Mouse (Mus musculus) 3134 (cell line): ENCODE measurements at regions not wholly inside any gene's neighbourhood (a gene's known extent, or its start where the extent isn't known, plus 50 kb on each side); places are given as distances from the start of the nearest gene placed in this dataset.

Experiments
- DNase-seq: peaks from one replicate; pipeline ENCODE4 v3.0.0-alpha.2; 2011; ENCODE audit warnings: low spot score; ENCODE audit not compliant: insufficient read length; ENCODE audit errors: extremely low read depth

DNA sequence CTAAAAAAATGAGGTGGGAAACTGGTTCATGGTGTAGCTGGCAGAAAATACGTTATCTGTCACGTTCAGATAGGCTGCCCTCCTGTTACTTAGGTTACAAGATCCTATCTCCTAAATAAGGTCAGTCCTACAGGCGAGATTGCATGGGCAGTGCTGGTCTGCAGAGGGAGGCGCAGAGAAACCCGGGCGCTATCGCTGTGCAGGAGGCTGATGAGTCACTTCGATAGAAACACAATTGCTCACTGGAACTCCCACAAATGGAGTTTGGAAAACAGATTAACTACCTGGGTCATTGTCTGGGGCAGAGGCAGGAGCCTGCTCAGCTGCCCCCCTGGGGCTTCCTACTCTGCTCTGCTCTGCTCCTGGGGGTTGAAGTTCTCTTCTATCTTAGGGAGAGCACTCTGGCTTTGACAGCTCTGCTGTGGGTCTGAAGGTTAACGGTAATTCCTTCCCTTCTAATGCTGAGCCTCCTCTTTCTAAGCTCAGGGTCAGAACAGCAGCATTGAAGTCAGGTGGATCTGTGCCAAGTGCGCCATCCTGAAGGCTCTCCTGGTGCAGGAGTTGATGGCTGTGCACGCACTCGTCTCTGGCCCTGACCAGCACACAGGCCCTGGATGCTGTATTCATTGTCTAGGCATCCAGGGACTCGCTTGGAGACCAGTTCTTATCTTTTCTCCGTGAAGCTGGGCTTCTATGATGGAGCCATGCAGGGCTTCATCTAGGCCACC is 349.9 kb upstream of the Myt1l start:
- DNase-seq, result no peak

DNA sequence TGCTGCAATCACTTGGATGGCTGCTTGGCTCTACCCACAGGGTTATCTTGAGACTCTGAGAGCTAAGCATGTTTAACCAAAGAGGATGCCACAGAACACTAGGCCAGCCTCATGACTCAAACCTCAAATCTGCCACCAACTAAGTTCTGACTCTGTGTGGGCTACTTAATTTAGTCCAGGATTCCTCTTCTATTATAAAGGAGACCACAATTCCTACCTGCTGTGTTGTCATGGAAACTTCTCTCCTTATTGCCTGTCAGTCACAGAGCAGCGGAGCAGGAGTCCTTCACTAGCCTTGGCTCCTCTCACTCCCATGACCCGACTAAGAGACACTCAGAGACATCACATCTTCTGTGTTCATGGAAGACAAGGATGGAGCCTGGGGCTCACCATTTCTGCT is 348.8 kb upstream of the Myt1l start:
- no peak for DNase-seq

DNA sequence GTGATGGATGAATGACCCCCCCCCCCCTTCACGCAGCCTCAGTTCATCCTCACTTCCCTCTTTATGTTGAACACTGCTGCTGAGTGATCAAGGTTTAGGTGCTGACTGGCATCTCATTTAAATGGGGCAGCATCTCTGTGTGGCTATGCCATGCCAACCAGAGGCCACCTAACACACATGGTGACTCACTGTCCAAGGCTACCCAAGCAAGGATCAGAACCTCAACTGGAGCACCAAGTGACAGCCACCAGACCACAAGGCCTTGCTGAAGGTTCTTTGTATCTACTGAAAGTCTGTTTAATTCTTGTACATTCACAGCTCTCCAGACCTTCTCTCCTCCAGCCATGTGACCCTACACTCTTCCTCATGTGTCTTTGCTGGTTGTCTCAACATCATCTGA is 347.6 kb upstream of the Myt1l start:
- no peak for DNase-seq

DNA sequence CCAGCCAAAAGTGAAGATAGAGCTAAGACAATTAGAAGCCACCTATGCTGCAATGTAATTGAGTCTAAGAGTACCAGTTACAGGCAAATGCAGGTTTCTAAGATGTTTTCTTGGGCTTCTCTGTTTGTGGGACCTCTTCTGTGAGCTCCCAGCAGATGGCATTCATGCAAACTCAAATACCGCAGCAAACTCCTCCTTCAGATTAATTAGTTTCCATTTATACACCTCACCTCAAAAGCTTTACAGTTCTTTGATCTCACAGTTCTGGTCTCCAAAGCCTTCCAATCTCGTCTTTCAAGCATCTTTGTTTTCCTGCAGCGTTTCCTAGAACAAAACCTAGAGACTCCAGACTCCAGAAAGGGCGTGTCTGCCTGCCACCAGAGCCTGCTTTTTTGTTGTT is 340.6 kb upstream of the Myt1l start:
- no peak for DNase-seq

DNA sequence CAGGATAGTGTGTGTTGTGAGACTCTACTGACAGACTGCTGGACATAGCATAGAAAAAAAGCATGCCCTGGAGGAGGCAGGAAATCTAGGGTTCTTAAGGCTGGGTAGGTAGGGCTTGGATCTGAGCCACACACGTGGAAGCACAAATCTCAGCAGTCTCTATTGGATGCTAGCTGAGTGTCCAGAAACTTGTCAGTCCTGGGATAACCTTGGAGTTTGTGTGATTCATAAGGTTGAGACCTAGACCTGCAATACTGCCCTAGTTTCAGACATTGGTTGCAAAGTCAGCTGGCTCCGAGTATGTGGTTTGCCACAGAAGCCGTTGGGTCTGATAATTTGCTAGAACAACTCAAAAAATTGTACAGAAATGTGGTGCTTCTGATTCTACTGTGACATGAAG is 335.8 kb upstream of the Myt1l start:
- DNase-seq, result no peak

DNA sequence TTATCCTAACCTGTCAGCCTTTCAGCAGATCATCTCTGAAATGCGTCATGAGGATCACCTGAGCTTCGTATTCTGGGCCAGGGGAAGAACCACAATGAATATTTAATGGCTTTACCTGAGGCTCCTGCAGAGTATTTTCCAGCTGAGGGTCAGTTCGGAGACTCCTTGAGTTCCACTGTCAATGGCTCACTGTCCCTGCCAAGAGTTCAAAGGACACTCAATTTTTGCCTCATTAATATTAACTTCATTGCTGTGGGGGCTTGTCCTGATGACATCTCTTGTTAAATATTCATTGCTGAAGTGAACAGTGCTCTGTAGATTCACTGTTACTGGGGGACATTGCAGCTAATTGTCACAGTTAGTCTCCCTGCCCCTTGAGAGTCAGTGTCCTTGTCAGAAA is 316.2 kb upstream of the Myt1l start:
- no peak for DNase-seq

DNA sequence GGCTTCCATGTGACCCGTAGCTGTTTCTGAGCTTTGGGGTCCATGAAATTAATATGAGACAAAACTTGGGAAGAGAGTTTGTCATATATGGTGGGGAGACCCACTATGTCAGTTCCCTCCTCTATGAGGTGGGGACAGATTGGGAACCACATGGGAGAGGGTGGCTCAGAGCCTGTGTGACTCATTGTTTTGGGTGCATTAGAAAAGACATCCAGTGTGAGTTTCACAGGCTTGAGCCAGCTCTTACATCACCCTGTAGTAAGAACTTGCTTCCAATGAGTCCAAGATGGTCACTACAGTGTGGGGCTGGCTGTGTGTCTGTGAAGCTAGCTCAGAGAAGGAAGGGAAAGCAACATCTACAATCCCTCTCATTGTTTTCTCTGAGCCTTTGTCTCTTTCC is 314.6 kb upstream of the Myt1l start:
- no peak for DNase-seq

DNA sequence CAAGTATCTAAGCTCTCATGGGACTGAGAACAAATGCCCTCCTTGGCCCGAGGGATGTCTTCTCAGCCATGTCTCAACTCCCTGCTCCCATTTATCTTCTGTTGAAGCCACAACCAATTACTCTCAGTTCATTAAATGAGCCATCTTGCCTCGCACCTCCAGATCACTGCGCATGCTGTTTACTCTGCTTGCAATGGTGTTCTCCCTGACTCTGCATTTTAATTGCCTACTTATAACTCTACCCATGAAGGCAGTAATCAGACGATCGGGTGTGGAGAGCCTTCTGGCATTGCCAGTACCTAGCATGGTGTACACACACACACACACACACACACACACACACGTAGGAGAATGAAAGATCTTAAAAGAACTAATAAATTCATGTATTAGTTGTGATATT is 306.1 kb upstream of the Myt1l start:
- DNase-seq, result no peak

DNA sequence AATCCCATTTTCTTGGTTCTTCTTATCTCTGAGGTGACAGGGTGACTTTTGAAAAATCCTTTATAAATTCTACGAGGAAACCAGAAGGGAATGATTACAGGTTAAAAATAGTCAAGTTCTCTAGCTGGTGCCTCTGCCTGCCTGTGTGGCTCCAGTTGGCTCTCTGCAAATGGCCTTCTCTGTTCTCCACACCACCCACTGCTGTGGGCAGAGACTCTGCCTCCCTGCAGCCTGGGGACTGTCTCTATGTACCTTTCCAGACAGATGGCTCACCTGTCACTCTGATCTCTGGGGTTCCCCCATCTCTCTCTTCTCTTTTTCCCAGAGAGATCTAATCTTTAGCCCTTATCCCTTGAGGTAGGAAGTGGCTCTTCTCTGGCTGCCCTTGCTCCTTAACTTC is 302.2 kb upstream of the Myt1l start:
- no peak for DNase-seq

DNA sequence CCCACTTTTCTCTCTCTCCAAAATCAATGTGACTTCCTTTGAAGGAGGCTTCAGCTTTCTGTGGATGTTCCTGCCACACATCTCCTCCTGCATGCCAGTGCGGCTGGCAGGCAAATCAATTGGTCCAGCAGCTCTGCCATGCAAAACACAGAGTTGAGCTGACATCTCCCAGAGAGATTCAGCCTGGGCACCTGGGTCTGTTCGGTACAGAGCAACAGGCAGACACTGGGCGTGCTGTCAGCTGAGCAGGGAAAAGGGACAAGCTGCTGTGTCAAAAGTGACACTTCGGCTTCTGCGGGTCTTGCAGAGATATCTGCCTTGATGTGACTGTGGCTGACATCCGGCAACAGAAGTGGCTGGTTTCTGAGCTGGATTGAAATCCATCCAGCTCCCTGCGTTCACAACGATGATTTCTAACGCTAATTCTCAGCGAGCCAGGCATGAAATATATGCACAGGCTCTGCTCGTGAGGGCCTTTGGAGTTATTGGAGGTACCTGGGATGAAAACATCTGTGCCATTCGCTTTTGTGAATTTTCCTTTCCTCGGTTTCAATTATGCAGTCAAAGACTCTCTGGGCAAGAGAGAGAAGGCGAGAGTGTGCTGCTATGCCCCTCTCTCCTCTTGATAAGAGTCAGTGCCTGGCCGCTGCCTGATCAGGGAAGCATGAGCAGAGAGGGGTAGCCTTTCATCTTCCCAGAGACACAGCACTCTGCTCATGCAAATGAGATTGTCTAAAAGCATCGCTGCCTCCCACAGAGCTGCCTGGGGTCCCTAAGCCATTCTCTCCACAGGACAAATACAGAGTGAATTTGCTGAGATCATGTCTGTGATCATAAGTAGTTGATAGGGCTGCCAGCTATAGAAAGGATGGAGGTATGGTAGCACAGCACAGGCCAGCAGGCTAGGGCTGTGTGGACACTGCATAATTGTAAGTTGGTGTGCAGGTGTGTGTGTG is 295.4 kb upstream of the Myt1l start:
- DNase-seq, result no peak

DNA sequence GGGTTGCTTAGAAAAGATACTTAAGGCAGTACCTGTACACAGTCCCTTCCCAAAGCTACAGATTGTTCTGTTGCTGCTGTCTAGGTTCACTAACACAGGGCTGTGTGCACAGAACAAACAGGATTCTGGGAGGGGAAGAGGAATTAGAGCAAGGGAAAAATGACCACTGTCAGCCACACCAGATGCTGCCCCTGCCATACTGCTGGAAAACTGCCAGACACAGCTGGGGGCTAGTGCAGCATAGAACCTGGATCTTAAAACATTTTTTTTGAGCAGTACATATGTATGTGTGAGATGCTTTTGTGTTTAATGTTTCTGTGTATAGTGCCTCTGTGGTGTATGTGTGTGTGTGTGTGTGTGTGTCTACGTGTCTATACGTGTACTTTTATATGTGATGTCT is 291.7 kb upstream of the Myt1l start:
- no peak for DNase-seq

DNA sequence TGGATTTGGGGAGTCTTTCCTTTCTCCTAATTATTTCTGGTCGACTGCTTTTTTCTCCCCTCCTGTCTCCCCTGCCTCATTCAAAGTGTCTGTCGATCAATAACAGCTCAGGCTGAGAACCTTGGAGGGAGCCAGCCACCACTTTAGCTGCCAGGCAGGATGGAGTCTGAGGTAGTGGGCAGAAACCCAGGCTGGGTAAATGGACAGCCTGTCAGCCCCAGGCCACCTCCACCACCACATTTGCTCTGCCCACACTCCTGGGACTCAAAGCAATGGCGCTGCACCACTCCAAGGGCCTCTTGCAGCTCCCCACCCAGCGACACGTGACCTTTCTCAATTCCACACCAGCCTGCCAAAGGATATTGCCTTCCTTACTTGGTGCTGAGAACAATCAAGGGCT is 290.7 kb upstream of the Myt1l start:
- DNase-seq, result no peak

DNA sequence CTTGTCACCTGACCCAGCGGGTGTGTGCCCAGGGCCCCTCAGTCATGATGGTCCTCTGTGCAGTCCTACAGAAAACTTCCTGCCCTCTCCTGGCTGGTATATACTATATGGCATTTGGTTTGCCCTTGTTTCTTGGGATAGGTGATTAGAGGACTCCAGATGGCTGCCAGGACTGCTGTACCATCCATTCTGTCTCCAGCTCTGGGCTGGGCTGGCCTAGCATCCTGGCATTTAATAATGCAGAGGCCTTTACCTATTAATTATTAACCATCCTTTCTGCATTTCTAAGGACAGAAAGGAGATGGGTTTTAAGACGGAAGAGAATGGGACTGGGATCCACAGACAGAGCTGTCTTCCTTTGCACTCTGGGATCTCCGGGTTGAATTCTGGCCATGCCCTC is 288.7 kb upstream of the Myt1l start:
- no peak for DNase-seq

DNA sequence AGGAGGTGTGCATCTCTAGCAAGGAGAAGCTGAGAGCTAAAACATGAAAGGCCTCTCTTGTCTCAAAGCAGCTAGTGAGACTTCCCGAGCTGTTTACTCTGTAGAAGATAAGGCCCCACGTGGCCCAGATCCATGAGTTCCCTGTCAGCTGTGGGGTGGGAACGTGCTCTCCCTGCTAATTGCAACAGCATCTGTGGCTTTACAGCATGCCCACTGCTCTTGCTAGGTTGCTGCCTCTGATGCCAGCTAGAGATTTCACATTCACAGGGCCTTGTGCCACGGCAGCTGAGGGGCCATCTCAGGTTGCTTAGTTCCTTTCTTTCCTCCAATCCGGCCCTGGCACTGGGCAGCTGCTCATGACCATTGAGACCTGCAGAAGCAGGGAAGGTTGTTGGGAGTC is 288.2 kb upstream of the Myt1l start:
- DNase-seq, result no peak

DNA sequence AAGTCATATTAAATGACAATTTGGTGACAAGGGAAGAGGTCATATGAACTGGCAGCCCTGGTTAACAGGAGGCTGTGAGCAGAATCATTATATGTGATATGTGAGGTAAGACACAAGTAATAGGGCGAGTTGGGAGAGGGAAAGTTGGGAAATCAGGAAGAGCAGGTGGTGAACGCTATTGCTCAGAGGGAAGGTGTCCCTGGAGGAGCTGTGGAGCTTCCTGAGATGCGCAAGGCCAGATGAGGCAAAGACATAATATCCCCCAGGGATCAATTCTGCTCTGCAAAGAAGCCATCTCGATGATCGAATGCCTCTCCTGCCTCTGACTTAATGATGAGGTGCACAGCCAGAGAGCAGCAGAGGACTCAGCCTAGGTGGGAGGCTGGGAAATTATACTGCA is 285.1 kb upstream of the Myt1l start:
- DNase-seq, result no peak

DNA sequence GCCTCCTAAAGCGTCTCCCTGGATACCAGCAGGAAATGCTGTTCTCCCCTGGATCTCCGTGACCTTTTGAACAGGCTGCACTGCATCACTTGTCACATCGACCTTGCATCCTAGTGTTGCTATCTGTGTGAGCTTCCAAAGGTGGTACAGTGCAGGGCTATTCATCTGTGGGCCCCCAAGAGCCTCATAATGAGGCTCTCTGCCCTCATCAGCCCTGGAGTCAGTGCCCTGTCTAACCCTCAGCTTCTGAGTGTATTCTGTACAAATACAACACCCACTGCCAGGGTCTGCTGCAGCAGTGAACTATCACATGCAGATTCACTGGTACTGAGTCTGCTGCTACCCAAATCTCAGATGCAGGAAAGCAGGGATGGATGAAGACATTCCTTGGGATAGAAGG is 282.1 kb upstream of the Myt1l start:
- DNase-seq, result no peak

DNA sequence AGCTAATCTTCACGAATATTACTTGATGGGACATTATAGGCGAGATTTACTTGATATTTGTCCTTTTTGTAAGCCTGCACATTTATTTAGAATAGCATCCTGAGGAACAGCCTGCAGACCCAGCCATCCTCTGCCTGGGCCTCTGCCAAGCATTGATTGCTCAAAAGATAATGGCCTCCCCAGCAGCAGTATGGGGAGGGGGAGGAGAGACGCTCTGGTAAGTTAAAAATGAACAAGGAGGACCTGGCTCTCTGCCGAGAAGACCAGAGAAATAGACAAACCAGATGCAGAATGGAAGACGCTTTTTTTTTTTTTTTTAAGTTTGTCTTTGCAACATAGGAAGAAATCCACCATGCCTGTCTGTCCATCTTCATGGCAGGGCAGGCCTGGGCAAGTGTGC is 280.8 kb upstream of the Myt1l start:
- DNase-seq, result no peak

DNA sequence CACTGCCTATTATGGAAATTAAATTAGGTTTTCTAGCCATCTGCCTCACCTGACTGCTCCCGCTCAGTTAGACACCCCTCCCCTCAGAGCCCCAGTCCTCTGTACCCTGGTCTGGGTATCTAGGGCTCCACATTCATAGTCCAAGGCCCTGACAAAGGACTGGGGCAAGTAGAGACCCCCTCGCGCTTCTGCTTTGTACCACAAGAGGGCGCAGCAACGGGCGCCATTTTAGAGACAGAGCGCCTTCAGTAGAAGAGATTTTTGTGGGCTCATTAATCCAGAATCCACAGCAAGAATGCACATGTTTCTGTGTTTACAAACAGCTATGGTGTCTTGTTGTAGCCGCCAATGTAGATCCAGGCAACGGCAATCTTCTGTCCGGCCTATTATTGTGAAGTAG is 279.7 kb upstream of the Myt1l start:
- DNase-seq, result no peak

DNA sequence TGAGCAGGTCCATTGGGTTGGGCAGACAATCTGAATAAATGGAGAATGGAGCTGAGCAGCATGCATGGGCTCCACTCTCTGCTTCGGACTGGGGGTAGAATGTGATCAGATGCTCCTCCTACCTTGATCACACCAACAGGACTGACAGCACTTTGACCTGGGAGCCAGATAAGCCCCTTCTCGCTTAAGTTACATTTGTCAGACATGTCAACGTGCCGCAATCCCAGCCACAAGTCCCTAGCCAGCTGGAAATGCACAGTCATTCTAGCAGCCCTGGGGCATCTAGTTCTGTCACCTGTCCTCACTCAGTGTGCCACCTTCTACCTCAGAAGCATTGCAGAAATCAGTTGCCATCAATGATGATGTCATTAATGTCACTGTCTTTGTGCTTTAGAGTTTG is 272.1 kb upstream of the Myt1l start:
- DNase-seq, result no peak

DNA sequence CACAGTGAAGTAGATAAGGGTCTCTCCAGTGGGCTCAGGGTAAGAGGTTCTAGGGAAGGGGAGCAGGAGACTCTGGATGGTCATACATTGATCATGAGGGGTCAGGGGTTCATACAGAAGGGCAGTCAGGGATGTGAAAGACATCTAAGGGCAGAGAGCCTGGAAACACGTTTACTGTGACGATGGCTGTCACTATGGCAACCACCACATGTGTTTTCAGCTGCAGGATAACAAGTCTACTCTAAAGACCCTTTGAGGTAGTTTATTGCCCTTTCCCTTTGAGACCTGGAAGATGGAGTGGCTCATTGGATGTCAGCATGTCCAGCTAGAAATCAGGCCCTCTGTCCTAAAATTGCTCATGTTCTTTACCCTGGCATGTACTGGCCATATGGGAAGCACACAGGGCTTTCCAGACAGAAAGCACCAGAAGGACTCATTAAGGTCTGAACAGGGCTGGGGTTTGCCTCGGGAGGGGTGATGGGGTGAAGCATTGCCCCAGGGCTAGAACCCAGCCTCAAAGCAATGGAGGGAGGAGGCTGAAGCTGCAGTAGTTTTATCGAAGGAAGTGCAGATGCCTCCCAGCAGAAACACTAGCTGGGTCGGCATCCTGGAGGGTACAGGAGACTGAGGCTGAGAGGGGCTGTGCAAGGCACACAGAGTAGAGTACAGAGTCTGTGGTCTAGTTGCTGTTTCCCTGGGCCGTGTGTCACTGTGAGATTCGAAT is 271.0 kb upstream of the Myt1l start:
- no peak for DNase-seq

DNA sequence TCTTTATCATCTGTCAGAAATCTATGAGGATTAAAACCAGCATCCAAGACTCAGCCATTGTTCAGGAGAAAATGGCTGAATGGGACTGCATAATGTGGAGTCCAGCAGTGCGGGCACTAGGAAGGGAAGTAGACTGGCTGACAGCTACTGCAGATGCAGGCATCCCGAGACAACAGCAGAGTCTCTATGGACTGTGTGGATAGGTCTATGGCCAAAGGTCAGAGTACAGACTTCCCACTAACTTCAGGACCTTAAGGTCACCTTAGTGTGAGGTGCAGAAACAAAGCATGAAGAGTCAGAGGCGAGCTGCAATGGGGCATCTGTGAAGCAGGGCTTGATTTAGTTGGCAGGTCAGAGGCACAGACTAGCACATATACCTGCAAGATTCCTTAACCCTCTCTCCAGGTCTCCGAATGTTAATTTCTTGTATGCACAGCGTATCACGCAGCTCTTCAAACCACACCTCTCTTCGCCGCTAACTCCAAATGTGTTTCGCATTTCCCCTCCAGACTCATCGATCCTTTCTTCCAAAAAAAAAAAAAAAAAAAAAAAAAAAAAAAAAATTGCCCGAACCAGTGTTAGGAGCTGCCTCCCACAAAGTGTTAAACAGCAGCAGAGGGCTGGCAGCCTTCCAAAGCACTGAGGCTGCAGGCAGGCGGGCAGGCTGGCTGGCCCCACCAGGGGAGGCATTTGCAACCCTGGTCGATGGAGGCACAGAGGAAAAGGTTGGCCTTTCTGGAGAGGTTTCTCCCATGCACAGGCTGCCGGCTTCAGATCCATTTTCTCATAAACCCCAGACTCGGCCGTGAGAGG is 270.2 kb upstream of the Myt1l start:
- no peak for DNase-seq
